Mouse (Mus musculus): ENCODE measurements around the gene Cradd. TPM values are rescaled to one million over a fixed set of nuclear protein-coding genes. Genes with fewer than 3 reads are reported as not detected.

The Cradd gene
- total RNA-seq, 2 experiments from 2014 or later: 4.1 to 5.7 TPM

DNA sequence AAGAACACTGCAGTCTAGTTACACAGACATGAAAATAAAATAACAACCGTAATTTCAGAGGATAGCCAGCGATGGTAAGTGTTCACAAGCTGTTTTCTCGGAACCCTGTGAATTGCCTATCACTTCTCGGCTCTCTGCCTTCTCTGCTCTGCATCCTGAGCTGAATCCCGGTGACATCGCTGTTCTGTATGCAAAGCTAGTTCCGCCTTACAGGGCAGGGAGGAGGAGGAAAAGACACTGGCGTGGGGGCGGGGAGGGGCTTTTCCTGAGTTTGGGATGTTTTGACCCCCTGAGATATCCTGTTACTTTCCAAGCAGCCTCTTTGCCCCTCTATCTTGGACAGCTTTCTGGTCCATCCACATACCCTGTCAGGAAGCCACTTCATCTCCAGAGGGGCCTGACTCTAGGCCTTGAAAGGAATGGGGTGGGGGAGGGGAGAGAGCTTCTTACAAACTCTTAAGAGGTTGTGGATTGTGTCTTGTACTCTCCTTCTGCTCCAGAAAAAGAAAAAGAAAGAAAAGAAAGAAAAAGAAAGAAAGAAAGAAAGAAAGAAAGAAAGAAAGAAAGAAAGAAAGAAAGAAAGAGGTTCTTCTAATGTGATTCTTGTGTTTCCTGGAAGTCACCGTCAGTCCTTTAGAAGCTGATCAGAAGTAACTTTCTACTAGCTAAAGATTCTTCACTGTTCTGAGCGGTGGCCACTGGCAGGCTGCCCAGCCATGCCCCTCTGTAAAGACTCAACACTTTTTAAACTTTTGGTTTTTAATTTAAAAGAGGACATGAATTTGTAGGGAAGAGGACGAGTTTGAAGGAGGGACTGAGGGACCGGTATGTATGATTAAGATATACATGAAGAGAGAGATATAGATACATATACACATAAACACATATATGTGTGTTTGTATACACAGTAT lies 14.3 kb downstream of the Cradd start:
- no peak for DNase-seq (ENCODE audit: low spot score in 2 of 2)
- intact Hi-C loops (cut with DNase I): no loop called here

DNA sequence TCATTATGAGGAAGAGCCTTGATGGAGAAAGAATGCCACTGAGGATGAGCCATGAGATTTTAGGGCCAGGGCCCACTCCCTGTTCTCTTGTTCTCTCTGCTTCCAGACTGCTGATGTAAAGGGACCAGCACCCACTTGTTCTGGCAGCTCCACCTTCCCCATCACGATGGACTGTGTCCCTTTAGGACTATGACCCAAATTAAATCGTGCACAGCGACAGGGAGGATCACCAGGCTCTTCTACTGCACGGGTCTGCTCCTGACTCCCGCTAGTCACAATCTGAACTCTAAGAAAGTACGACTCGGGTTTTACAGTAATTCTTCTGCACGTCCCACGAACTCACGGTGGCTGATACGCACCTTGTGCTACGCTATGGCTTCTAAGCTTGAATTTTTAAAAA lies 14.9 kb downstream of the Cradd start:
- no peak for DNase-seq (ENCODE audit: low spot score in 2 of 2)
- intact Hi-C loops (cut with DNase I): no loop called here

DNA sequence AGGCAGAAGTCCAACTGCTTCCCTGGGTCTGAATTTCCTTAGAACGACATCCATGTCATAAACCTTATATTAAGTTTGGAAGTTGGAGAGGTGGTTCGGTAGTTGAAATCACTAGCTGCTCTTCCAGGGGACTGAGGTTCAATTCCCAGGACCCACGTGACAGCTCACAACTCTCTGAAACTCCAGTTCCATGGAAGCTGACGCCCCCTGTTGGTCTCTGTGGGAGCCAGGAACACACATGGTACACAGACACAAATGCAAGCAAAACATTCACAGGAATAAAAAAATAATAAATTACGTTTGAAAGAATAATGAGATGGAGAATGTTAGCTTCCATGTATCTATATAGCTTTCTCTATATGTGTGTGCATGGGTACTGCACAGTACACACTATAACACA lies 16.0 kb downstream of the Cradd start:
- intact Hi-C loops (cut with DNase I): no loop called here
- DNase-seq (ENCODE audit: low spot score in 2 of 2): no peak

DNA sequence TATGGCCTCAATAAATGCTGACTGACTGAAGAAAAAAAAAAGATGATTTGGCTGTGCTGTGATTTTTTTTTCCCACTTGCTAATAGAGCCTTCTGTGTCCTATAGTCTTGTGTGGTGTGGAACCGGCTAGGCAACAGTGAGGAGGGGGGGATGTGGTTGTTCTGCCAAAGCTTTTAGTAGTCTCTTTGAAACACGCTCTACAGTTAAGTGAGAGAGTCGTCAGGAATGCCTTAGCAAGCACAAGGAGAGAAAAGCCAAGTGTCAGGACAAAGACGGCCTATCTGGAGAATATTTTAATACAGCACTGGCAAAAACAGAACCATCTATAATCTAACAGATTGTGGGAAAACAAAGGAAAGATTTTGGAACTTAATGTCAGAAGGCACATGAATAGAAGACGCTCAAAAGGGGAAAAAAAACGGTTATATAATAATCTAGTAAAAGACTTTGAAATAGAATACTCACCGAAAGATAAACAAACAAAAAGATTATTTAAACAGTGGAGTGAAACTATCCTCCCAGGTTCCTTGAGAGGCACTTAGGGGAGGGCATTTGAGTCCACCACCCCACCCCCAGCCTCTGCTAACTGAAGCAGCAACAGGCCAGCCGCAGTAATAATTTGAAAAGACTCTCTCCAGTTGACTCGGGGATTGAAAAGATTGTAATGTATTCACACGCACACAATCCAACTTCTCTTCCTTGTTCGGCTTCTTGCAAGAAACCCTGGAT lies 16.9 kb downstream of the Cradd start:
- intact Hi-C loops (cut with DNase I): no loop called here
- DNase-seq (ENCODE audit: low spot score in 2 of 2): no peak

DNA sequence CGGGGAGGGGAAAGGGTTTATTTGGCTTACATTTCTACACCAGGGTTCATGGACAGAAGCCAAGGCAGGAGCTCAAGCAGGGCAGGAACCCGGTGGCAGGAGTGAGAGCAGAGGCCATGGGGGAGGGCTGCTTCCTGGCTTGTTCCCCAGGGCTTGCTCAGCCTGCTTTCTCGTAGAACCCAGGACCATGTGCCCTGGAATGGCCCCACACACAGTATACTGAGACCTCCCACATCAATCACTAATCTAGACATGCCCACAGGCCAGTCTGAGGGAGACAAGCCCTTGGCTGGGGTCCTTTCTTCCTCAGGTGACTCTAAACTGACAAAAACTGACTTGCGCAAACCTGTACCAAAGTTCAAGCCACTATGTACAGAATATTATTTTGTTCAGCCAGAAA lies 19.7 kb downstream of the Cradd start:
- intact Hi-C loops (cut with DNase I): no loop called here

DNA sequence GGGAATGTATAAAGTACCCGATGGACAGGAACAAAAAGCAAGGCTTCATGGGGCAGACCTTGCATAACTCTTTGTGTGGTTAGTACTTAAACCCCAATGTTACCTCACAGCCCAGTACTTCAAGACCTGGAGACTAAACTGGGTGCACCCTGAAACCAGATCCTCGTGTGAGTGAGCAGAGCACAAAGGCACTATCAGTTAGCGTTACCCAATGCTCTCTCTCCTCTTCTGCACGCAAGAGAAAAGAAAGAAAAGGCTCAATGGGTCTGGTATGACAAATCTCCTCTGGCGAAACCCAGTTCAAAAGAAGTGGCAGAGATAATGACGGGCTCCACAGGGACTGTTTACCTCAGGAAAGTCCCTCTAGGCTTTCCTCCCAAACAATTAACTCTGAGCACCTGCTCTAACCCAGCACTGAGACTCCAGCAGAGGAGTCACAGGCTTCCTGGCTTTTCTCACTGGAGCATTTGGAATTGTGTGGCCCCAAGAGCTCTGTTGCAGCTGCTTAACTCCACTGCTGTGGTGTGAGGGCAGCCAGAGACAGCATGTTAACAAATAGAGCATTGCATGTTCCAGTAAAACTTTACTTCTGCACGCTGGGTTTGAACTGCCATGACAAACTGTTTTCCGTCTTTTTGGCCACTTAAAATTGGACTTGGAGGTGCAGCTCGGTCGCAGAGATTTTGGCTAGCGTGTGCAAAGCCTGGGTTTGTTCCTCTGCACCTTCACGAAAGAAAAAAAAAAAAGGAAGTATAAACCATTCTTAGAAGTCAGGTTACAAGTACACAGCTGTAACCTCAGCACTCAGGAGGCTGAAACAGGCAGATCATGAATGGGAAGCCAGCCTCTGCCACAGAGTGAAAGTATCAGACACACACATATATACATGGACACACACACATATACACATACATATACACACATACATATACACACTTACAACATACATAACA lies 21.4 kb downstream of the Cradd start:
- intact Hi-C loops (cut with DNase I): no loop called here
- no peak for DNase-seq (ENCODE audit: low spot score in 2 of 2)

More for the DNA sequence above, 19.7 kb downstream of the Cradd start:
- no peak for DNase-seq (ENCODE audit: low spot score in 2 of 2)

DNA sequence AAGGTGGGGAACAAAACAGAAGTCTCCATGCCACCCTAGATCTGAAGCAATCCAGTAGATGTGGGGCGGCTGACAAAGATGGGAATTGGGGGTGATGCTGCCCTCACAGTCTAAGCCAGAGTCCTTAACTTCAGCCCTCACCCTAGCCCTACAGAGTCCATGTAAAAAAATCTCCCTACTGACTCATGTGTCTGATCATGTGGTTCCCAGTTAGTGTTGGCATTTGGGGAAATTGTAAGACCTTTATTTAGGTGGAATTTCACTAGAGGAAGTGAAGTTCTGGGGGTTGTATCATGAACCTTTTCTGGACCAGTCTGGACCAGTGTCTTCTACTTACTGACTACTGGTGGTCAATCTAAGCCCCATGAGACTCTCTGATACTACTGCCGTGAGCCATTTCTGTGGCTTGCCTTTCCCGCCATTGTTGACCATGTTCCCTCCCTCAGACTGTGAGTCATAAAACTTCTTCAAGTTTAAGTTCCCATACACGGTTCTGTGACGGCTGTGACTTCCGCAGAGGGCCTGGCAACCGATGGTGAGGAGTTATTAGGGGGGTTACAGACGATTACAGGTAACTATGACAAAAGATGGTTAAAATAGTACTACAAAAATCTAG lies 23.6 kb downstream of the Cradd start:
- no peak for DNase-seq (ENCODE audit: low spot score in 2 of 2)
- intact Hi-C loops (cut with DNase I): no loop called here

DNA sequence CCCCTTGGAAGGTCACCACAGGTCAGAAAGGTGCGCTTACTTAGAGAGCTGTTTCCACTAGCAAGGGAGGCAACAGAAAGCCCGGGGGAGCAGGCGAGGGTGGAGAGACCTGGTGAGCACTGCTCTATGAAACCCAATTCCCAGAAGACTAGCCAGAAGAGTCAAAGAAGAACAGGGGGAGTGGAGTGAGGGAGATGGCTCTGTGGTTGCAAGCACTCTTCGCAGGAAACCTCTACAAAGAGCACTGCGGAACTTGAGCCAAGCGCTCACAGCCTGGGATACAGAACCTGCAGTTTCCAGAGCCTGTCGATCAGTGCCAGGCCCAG lies 24.2 kb downstream of the Cradd start:
- no peak for DNase-seq (ENCODE audit: low spot score in 2 of 2)
- intact Hi-C loops (cut with DNase I): no loop called here

DNA sequence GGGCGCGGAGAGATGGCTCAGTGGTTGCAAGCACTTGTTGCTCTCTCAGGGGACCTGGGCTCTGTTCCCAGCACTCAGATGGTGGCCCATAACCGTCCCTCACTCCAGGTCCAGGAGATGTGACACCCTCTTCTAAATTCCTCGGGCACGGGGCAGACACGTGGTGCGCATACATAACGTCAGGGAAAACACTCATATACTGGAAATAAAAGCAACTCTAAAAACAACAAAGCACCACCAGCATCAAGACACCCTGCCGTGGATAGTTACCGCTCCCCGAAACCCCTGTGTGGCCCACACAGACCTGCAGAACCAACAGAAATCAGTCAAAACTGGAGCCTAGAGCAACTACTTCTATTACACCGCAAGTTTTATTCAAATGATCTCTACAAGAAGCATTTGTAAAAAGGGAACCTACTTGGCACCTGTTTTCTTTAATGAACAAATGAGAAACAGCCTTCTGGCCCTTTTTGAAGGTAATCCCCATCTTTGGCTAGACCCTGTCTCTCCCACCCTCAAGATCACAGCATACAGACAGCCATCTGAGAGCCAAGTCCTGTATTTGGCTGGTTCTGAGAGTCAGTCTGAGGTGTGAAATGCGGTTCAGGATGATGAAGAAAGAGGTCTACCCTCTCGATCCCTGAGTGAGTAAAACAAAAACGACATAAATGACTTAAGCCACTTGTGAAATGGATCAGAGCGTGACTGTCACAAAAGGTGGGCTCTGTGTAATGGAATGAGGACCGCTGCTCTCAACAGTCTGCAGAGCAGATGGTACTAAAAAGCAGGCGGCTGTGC lies 24.7 kb downstream of the Cradd start:
- DNase-seq (ENCODE audit: low spot score in 2 of 2): no peak
- intact Hi-C loops (cut with DNase I): no loop called here

DNA sequence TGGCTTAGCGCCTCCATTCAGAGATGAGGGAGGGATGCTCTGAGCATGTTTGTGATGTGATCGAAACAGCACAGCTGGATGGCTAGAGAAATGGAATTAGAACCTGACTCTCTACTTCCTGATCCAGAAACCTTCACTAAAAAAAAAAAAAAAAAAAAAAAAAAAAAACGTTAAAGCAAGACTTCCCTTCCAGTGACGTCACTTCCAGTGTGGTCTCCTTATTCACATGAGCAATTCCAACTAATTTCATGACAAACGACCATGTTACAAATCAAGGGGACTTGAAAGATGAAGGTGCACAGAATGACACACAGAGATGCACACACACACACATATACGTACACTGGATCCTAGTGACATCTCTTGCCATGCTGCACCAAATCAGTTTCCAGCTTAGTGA lies 25.4 kb downstream of the Cradd start:
- intact Hi-C loops (cut with DNase I): no loop called here
- no peak for DNase-seq (ENCODE audit: low spot score in 2 of 2)

DNA sequence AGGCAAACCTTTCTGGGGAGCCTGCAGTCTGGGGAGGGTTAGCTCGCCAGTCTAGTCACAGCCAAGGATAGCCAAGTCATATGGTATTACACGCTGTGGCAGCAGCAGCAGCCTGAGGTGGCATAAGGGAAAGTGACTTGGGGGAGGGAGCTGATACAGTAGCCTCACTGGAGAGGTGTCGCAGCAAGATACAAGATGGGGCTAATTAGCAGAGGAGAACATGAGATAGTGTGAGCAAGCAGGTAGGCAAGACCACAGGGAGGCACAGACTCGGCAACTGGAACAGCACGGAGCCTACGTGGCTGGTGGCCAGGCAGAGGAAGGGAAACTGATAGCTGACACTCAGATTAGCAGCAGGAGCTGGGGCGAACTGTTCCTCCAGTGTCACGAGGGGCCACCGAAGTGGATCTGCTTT lies 26.2 kb downstream of the Cradd start:
- intact Hi-C loops (cut with DNase I): no loop called here
- DNase-seq (ENCODE audit: low spot score in 2 of 2): no peak

DNA sequence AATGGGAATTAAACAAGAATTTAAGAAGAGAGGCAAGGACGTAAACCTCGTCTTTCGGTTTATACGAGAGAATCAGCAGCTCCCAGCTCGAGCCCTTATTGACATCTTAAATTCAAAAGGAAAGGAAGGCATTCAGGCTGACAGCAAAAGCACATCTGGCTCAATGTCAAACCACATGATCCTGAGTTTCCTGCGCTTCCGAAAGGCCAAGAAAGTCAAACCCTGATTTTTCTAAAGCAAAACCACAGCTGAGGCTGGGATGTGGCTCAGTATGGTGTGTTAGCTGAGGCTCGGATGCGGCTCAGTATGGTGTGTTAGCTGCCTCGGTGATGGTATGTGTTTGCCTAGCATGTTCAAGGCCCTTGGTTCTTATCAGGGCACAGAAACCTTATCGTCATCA lies 26.9 kb downstream of the Cradd start:
- intact Hi-C loops (cut with DNase I): no loop called here
- DNase-seq (ENCODE audit: low spot score in 2 of 2): no peak

DNA sequence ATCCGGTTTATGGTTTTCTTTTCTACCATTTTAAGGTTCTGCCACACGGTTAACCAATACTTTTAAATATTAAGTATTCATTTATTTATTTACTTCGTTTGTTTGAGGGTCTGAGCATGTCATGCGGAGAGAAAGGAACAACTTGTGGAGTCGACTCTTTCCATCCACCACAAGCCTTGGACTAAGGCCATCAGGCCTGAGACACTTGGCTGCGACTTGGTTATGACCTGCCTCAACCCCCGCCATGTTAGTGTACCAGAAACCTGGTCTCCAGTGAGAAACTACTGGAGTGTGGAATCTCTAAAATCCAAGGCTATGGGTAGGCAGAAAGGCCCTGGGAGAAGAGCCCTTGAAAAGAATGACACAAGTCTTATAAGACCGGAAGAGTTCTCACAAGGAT lies 30.7 kb downstream of the Cradd start:
- intact Hi-C loops (cut with DNase I): no loop called here
- DNase-seq (ENCODE audit: low spot score in 2 of 2): no peak

DNA sequence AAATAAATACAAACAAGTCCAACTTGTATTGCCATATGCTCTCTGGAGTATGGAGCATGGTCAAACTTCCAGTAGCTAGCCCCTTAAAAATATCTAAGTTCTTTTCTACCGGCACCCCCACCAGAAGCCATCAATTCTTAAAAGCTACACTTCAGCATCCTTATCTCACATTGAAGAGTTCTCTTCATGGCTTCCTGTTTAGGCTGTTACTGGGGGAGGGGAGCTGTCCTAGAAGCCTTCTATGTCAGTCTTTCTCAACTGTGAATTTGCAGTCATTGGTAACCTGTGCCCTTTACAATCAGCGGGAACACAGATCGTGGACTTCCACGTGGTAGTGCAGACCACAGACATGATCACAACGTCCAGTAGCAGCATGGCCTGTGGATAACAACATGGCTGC lies 31.7 kb downstream of the Cradd start:
- intact Hi-C loops (cut with DNase I): no loop called here
- DNase-seq (ENCODE audit: low spot score in 2 of 2): no peak

DNA sequence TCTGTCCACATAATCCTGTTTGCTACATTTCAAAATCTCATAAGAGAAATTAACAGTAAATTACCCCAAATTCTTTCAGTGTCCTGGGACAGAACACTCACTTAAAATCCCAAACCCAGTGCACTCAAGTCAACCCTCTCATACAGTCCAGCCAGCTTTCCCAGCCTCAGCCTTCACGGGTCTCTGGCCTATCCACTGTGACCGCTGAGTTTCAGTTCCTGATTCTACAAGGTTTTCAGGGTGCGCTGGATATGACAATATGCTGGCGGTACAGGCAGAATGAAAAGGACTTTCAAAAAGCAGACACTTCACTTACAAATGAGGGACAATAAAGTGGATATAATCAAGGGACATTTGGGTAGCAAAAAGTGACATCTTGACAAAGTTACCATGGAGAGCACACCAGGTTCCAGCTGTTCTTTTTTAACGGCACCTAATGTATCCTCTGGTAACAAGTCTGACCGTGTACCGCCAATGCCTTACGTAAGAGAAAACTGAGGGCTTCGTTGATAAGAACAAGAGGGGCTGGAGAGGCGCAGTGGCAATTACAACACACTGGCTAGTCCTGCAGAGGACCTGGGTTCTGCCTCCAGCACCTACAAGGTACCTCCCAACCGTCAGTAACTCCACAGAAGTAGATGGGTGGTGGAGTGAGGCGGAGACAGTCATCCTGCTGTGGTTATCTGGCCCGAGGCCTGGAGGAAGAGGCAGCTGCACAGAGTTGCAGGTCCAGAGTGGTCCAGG lies 32.6 kb downstream of the Cradd start:
- intact Hi-C loops (cut with DNase I): no loop called here
- DNase-seq (ENCODE audit: low spot score in 2 of 2): no peak

DNA sequence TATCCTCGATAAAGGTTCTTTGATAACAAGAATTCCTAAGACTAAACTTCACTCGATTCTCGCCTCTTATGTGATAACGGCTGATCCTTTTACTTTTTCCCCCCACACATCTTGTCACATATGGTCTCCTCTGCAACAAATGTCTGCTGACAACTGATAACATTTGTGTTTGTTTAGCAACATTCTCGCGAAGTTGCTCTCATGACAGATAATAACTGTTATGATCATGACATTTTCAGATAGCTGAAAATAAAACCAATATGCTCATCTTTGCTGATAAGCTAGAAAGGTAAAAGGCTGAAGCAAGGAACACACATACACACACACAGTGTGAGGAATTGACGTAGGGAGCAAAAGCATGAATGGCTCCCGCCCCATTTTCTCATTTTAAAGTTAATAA lies 34.1 kb downstream of the Cradd start:
- no peak for DNase-seq (ENCODE audit: low spot score in 2 of 2)
- intact Hi-C loops (cut with DNase I): no loop called here

DNA sequence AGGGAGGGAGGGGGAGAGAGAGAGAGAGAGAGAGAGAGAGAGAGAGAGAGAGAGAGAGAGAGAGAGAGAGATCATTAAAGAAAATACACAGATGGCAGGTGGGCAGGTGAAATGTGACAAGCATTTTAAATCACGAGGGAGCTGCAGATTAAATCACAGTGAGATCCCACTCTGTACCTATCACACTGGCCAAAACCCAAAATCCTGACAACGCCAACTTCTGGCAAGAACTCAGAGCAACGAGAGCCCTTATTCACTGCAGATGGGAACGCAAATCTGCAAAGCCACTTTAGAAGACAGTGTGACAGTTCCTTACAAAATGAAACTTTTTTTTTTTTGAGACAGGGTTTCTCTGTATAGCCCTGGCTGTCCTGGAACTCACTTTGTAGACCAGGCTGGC lies 35.7 kb downstream of the Cradd start:
- DNase-seq (ENCODE audit: low spot score in 2 of 2): peak; percentile 52 to 83
- intact Hi-C loops (cut with DNase I): no loop called here

DNA sequence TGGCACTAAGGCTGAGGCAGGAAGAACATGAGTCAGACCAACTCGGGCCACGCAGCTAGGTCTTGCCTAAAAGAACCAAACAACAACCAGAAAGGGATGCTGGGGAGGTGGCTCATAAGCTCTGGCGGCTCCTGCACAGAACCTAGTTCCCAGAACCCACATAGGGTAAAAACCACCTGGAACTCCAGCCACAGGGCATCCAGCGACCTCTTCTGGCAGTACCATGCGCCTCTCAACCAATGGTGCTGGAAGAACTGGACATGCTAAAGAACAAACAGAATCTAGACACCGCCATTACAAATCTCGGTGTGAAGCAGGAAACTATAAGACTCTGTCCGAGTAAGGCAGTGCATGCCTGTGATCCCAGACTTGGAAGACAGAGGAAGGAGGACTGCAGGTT lies 36.6 kb downstream of the Cradd start:
- DNase-seq (ENCODE audit: low spot score in 2 of 2): no peak
- intact Hi-C loops (cut with DNase I): no loop called here
